Mouse (Mus musculus) liver, embryonic 14.5 days (tissue): Measurements from ENCODE around the gene Nudt8. TPM values are rescaled to one million over a fixed set of nuclear protein-coding genes. Genes with fewer than 3 reads are reported as not detected.

Source experiments
- ATAC-seq: fragments of 200-750 bp; cut with Nextera tagmentation; 2 replicates; pipeline ENCODE4 v1.8.0; 2017; ENCODE audit warnings: moderate number of reproducible peaks, mild to moderate bottlenecking, moderate library complexity; ENCODE audit not compliant: insufficient read depth
- DNase-seq, 3 experiments: peaks; one replicate each; pipeline ENCODE4 v3.0.0-alpha.2; 2012 to 2013; ENCODE audit warnings: low read depth in 3 of 3, low spot score in 3 of 3
- H3K27ac ChIP-seq: fragments of 300-500 bp; sonication (generic); 2 replicates; pipeline ENCODE4 v1.5.1; 2014; ENCODE audit warnings: moderate library complexity, mild to moderate bottlenecking, control low read depth, inconsistent platforms
- H3K27me3 ChIP-seq: fragments of 300-500 bp; sonication (generic); 2 replicates; pipeline ENCODE4 v1.6.1; 2014; ENCODE audit warnings: mild to moderate bottlenecking, low read length, moderate library complexity; ENCODE audit not compliant: control insufficient read depth, insufficient read depth
- H3K36me3 ChIP-seq: fragments of 300-500 bp; sonication (generic); replicated peaks from 2 replicates; pipeline ENCODE4 v1.6.1; 2014; ENCODE audit warnings: low read depth; ENCODE audit not compliant: control insufficient read depth, insufficient read depth
- H3K4me1 ChIP-seq, 2 experiments: fragments of 200-500 bp in 1 of 2; fragments of 300-500 bp in 1 of 2; sonication (generic) in 1 of 2; replicated peaks; 2 replicates each; pipeline ENCODE4 v1.6.1; 2012 to 2014; ENCODE audit warnings: antibody characterized with exemption in 1 of 2, inconsistent platforms in 1 of 2, low read length in 1 of 2; ENCODE audit not compliant: control insufficient read depth in 2 of 2, insufficient read depth in 2 of 2
- H3K4me2 ChIP-seq: fragments of 300-500 bp; sonication (generic); 2 replicates; pipeline ENCODE4 v1.6.1; 2014; ENCODE audit warnings: low read depth, mild to moderate bottlenecking, control low read depth, moderate library complexity
- H3K4me3 ChIP-seq, 2 experiments: fragments of 200-500 bp in 1 of 2; fragments of 300-500 bp in 1 of 2; sonication (generic) in 1 of 2; 2 replicates each; pipeline ENCODE4 v1.5.1; 2012 to 2014; ENCODE audit warnings: low read depth in 2 of 2, low read length in 2 of 2, mild to moderate bottlenecking in 2 of 2, control low read depth in 1 of 2, inconsistent platforms in 1 of 2, moderate library complexity in 1 of 2; ENCODE audit not compliant: insufficient read depth in 1 of 2
- H3K9ac ChIP-seq: fragments of 300-500 bp; sonication (generic); replicated peaks from 2 replicates; pipeline ENCODE4 v1.6.1; 2014; ENCODE audit warnings: mild to moderate bottlenecking, control low read depth, moderate library complexity
- H3K9me3 ChIP-seq: fragments of 300-500 bp; sonication (generic); 2 replicates; pipeline ENCODE4 v1.6.1; 2016; ENCODE audit warnings: low read length, mixed read lengths; ENCODE audit not compliant: control insufficient read depth
- CTCF ChIP-seq: IDR thresholded peaks from 2 replicates; pipeline ENCODE4 v1.5.1; 2016; ENCODE audit warnings: antibody characterized with exemption, low read depth, control low read depth
- EP300 ChIP-seq: IDR thresholded peaks from 2 replicates; pipeline ENCODE4 v1.6.1; 2016; ENCODE audit warnings: antibody characterized with exemption, low read depth
- WGBS: fragments of 180-500 bp; shearing (Covaris S2); extraction: QIAGEN DNeasy Blood & Tissue Kit; methylation state at CpG from one replicate; pipeline ENCODE4 v1.1.7; 2014; ENCODE audit not compliant: insufficient replicate concordance; 5-methylcytosine and 5-hydroxymethylcytosine counted together
- polyA plus RNA-seq, 2 experiments: library from polyadenylated mRNA; depleted of rRNA in 1 of 2; stranded (reverse) in 1 of 2; unstranded in 1 of 2; fragments of >200 nt; fragmentation: Nextera tagmentation in 1 of 2; extraction: Ambion mirVana in 1 of 2; gene quantifications; 2 replicates each; pipeline versions ENCODE4 v1.2.1 to v1.2.3; 2012 to 2014

Gene Nudt8
- polyA plus RNA-seq, 2 experiments: 2.9 to 14.2 TPM

DNA sequence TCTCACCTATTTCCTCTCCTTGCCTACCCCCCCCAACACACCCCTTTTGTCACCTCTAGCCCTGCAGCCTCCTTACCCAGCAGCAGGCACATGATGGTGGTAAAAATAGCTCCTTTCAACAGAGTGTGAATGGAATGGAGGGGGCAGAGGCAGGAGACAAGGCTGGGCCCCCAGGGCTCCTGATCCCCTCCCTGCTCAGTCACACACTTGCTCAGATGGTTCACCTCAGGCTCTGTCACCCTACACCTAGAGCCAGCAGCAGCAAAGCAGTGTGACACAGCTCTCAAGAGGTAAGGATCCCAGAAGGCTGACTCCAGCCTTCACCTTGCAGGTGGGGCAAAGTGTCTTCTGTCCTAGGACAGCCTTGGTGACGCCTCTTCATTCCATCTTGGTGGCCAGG lies 2.7 kb downstream of the Nudt8 start, which contains the start of gene Doc2g:
Doc2g (plus strand) TSS at position 202 of the 400 bp plus-strand sequence.
- H3K36me3 ChIP-seq: peaks cover 17% of the 10 kb centered on the region

DNA sequence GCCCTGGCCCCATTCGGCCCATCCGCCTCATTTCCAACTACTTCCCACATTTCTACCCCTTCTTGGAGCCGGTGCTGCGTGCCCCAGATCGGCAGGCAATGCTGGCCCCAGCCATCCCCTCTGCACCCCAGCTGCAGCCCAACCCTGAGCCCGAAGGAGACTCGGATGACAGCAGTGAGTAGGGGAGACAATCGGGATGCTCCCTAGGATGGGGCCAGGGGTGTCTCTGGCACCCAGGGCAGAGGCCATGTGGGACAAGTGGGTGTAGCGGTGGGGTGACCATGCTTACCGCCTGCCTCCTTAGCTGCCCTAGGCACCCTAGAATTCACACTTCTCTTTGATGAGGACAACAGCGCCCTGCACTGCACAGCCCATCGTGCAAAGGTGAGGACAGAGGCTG lies 3.3 kb downstream of the Nudt8 start:
- Histone ChIP-seq H3K27me3 (no peaks in the 10 kb centered on the region), H3K4me3 (no peak overlapping the region), H3K36me3 (peaks cover 22% of the 10 kb centered on the region), H3K4me1 (peaks cover 2 to 10% of the 10 kb centered on the region in 2 experiments; a peak in 2 of 4 replicates), H3K9me3 (no peaks in the 10 kb centered on the region), H3K27ac (no peak overlapping the region), H3K4me2 (no peak overlapping the region), H3K9ac (no peak overlapping the region)
- no peak for ATAC-seq
- no peak for DNase-seq
- 56% methylated on average over 12 of the region's 12 CpGs for WGBS
- TF ChIP-seq CTCF (no peak), EP300 (no peak)

More for the DNA sequence above, 2.7 kb downstream of the Nudt8 start, which contains the start of gene Doc2g:
- Histone ChIP-seq H3K27ac (no peak within 1 kb of the TSS), H3K9me3 (no peaks in the 10 kb centered on the region), H3K9ac (no peak within 1 kb of the TSS), H3K4me1 (peaks cover 2 to 10% of the 10 kb centered on the region in 2 experiments; a peak in 2 of 4 replicates), H3K4me2 (no peak within 1 kb of the TSS), H3K4me3 (no peak within 1 kb of the TSS), H3K27me3 (no peaks in the 10 kb centered on the region)
- 57% methylated on average over 1 of the region's 1 CpGs for WGBS
- TF ChIP-seq EP300: no peak
- DNase-seq (no peak), ATAC-seq (no peak)

DNA sequence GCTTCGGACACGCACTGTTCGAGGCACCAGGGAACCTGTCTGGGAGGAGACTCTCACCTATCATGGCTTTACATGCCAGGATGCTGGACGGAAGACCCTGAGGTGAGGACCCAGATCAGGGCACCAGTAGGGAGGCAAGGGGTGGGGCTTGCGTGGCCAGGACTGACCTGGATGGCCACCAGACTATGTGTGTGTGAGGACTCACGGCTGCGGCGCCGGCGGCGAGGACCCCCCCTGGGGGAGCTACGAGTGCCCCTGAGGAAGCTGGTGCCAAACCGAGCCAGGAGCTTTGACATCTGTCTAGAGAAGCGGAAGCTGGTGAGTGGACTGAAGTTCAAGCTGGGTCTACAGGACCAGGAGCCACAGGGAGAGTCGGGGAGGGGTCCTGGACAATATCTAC lies 4.0 kb downstream of the Nudt8 start:
- no peaks in the 10 kb centered on the region for H3K9me3 ChIP-seq
- 75% methylated on average over 15 of the region's 15 CpGs for WGBS
- H3K27ac ChIP-seq: no peak overlapping the region
- H3K27me3 ChIP-seq: no peaks in the 10 kb centered on the region
- H3K9ac ChIP-seq: no peak overlapping the region
- peaks cover 2 to 8% of the 10 kb centered on the region in 2 experiments; a peak in 2 of 4 replicates for H3K4me1 ChIP-seq
- no peak for DNase-seq
- TF ChIP-seq EP300 (no peak), CTCF (no peak)
- no peak for ATAC-seq
- no peak overlapping the region for H3K4me2 ChIP-seq
- no peak overlapping the region for H3K4me3 ChIP-seq
- peaks cover 28% of the 10 kb centered on the region for H3K36me3 ChIP-seq

DNA sequence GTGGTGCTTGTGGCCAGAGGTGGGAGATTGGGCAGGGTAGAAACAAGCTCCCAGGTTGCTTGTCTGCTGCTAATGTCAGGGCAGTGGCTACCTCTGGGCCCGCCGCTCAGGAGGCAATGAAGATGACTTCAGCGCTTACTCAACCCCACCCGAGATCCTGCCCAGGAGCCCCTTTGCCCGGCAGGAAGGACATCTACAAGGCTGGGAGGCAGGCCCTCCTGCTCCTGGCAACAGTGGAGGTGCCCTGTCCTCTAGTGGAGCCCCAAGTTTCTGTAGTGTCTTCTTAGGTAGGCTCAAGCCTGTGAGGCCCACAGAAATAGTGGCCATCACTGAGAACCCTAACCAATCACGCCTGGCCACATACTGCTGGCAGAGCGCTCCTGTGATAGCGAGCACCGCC lies 4.7 kb downstream of the Nudt8 start:
- 77% methylated on average over 9 of the region's 9 CpGs for WGBS
- no peak for ATAC-seq
- Histone ChIP-seq H3K27ac (no peak overlapping the region), H3K27me3 (no peaks in the 10 kb centered on the region), H3K4me3 (no peak overlapping the region), H3K4me2 (no peak overlapping the region), H3K9me3 (no peaks in the 10 kb centered on the region), H3K36me3 (peaks cover 28% of the 10 kb centered on the region), H3K9ac (no peak overlapping the region), H3K4me1 (peaks cover 0 to 5% of the 10 kb centered on the region in 2 experiments; a peak in 2 of 4 replicates)
- TF ChIP-seq CTCF (no peak), EP300 (no peak)
- DNase-seq: no peak

DNA sequence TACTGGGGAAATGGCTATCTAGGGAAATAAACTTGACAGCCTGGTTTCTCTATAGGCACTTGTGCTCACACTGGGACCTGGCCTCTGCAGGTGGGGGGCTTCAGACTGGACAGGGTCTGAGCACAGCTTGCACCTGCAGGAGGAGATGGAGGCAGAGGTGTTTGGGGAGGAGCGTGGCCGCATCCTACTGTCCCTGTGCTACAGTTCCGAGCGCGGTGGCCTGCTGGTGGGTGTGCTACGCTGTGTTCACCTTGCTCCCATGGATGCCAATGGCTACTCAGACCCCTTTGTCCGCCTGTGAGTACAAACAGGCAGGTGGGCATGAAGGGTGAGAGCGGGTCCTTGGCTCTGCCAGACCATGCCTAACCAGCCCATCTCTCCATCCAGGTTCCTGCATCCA lies 5.6 kb downstream of the Nudt8 start:
- Histone ChIP-seq H3K36me3 (peaks cover 28% of the 10 kb centered on the region), H3K9ac (no peak overlapping the region), H3K4me2 (no peak overlapping the region), H3K4me3 (no peak overlapping the region), H3K9me3 (no peaks in the 10 kb centered on the region), H3K27me3 (no peaks in the 10 kb centered on the region), H3K27ac (no peak overlapping the region), H3K4me1 (peaks cover 0 to 4% of the 10 kb centered on the region in 2 experiments; a peak in 2 of 4 replicates)
- no peak for DNase-seq
- TF ChIP-seq CTCF: no peak
- WGBS: 83% methylated on average over 8 of the region's 8 CpGs
- ATAC-seq: no peak
